Mouse (Mus musculus): ENCODE measurements at regions not wholly inside any gene's neighbourhood (a gene's known extent, or its start where the extent isn't known, plus 50 kb on each side); places are given as distances from the start of the nearest gene placed in this dataset.

GRCm38 (mm10) chr13:59910179-59911071 is 87.5 kb upstream of the Tut7 start:
- TF ChIP-seq CTCF (IDR thresholded peaks at IDR 0.05; ENCODE audit: extremely low read depth, insufficient read depth, low read length) (no peak), POLR2A (IDR thresholded peaks at IDR 0.05; ENCODE audit: extremely low read depth, insufficient read depth, low read length) (no peak)

Data from cortical plate, adult 2 months (tissue).